In the genomic region with DNA sequence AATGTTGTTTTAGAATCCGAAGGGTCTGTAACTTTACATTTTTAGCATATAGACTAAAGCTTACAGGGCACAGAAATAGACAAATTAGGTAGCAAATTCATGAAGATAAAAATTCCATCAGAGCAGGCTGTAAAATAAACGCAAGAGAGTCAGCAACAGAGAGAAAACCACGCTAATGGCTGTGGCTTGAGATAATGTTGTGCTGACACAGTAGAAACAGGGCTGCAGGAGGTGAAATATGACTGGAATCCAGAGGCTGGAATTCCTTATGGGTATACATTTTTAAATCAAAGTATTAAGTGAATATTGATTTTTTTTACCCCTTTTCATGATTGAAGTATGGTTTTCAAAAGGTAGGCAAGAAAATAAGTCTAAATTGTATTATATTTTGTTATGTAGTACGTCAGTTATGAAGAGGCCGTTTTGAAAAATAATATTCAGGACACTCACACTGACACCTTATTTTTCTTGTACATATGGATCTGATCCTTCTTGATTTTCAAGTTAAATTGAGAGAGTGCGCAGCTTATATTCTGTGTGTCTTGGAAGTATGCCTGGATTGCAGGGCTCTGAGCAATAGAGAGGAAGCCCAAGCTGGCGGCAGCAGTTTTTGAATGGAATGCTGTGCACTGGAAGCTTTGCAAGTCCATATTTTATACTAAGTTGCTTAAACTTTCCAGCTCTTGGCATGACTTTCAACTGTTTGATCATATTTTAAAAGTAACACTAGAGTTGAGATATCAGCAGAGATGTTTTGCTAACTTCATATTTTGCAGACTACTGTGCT, we compare ENCODE assay signal across 16 mouse cellular contexts.
A peak's percentile ranks its signal among the peaks of the same experiment; 100 is the strongest.
DNase-seq lines count a peak whose midpoint lies in the region; ATAC-seq and TF ChIP-seq lines count a peak whose summit lies in the region.
"Had no signal": no experiment of that assay in that cellular context is flagged by ENCODE, and none has a peak within 500 bp of the region (broad histone marks: within the 10 kb centered on the region; RNA-seq: fewer than 3 reads in every experiment).

No protein-coding gene starts in this region.

- H3K4me2 ChIP-seq in forebrain, embryonic 14.5 days (ENCODE audit: low read length), result no peak overlapping the region
- no peak overlapping the region for H3K4me2 ChIP-seq in forebrain, embryonic 15.5 days (replicated peaks)
- H3K4me2 ChIP-seq in limb, embryonic 13.5 days (replicated peaks), result no peak overlapping the region
- H3K4me2 ChIP-seq in limb, embryonic 14.5 days (replicated peaks; ENCODE audit: low read depth, low read length, severe bottlenecking), result no peak overlapping the region
- H3K4me2 ChIP-seq: neural tube, embryonic 15.5 days; stomach, embryonic 15.5 days had no signal

- DNase-seq in forebrain, embryonic 14.5 days (ENCODE audit: low spot score), result peak; percentile 57
- DNase-seq in limb, embryonic 10.5 days (ENCODE audit: low spot score), result no peak
- DNase-seq in 416B (ENCODE audit: low read depth), result peak; percentile 34
- peak; percentile 70 for DNase-seq in limb, embryonic 14.5 days (ENCODE audit: low spot score)
- no peak for DNase-seq in spleen, postnatal 4 days (ENCODE audit: low spot score in 2 of 2)
- no peak for DNase-seq in heart, postnatal 25 days (ENCODE audit: low spot score)
- DNase-seq: cerebellum, postnatal 36 days; heart, adult 18-20 months; heart, postnatal 14 days; thymus, postnatal 36 days had no signal

- H3K9me3 ChIP-seq in forebrain, embryonic 14.5 days (replicated peaks; ENCODE audit: control insufficient read depth, low read length), result no peaks in the 10 kb centered on the region
- no peaks in the 10 kb centered on the region; the same call in 1 of the 2 replicates for H3K9me3 ChIP-seq in forebrain, embryonic 15.5 days
- H3K9me3 ChIP-seq in limb, embryonic 13.5 days, result no peaks in the 10 kb centered on the region
- H3K9me3 ChIP-seq in limb, embryonic 10.5 days (replicated peaks), result no peaks in the 10 kb centered on the region
- no peaks in the 10 kb centered on the region for H3K9me3 ChIP-seq in limb, embryonic 14.5 days (ENCODE audit: control insufficient read depth, low read length)
- H3K9me3 ChIP-seq: neural tube, embryonic 15.5 days; stomach, embryonic 15.5 days had no signal

- H3K4me1 ChIP-seq in forebrain, embryonic 14.5 days (ENCODE audit: control insufficient read depth, insufficient read depth, low read length), result no peaks in the 10 kb centered on the region
- H3K4me1 ChIP-seq in forebrain, embryonic 15.5 days, result peaks cover 3% of the 10 kb centered on the region; the same call in 1 of the 2 replicates
- peaks cover 9% of the 10 kb centered on the region for H3K4me1 ChIP-seq in limb, embryonic 13.5 days
- H3K4me1 ChIP-seq in limb, embryonic 10.5 days, result peaks cover 10% of the 10 kb centered on the region
- H3K4me1 ChIP-seq in limb, embryonic 14.5 days (ENCODE audit: control insufficient read depth, insufficient read depth, low read length), result peaks cover 9% of the 10 kb centered on the region; the same call in 1 of the 2 replicates
- H3K4me1 ChIP-seq: stomach, embryonic 15.5 days had no signal

- no peaks in the 10 kb centered on the region for H3K36me3 ChIP-seq in forebrain, embryonic 14.5 days (ENCODE audit: control insufficient read depth, insufficient read depth, low read length)
- H3K36me3 ChIP-seq in forebrain, embryonic 15.5 days, result no peaks in the 10 kb centered on the region
- no peaks in the 10 kb centered on the region for H3K36me3 ChIP-seq in limb, embryonic 13.5 days
- no peaks in the 10 kb centered on the region for H3K36me3 ChIP-seq in limb, embryonic 10.5 days
- no peaks in the 10 kb centered on the region for H3K36me3 ChIP-seq in limb, embryonic 14.5 days (ENCODE audit: control insufficient read depth, insufficient read depth, low read length)
- H3K36me3 ChIP-seq: neural tube, embryonic 15.5 days; stomach, embryonic 15.5 days had no signal

- no peak overlapping the region for H3K27ac ChIP-seq in forebrain, embryonic 14.5 days (ENCODE audit: low read depth, low read length)
- H3K27ac ChIP-seq in forebrain, embryonic 15.5 days (replicated peaks), result no peak overlapping the region
- H3K27ac ChIP-seq in limb, embryonic 13.5 days, result no peak overlapping the region
- no peak overlapping the region for H3K27ac ChIP-seq in limb, embryonic 10.5 days
- H3K27ac ChIP-seq in limb, embryonic 14.5 days (replicated peaks; ENCODE audit: low read depth, low read length), result no peak overlapping the region
- H3K27ac ChIP-seq: macrophage; neural tube, embryonic 15.5 days; stomach, embryonic 15.5 days had no signal

- H3K9ac ChIP-seq in forebrain, embryonic 14.5 days (ENCODE audit: low read length), result no peak overlapping the region
- no peak overlapping the region for H3K9ac ChIP-seq in forebrain, embryonic 15.5 days (replicated peaks)
- H3K9ac ChIP-seq in limb, embryonic 13.5 days, result no peak overlapping the region
- no peak overlapping the region for H3K9ac ChIP-seq in limb, embryonic 14.5 days (ENCODE audit: low read depth, low read length, severe bottlenecking)
- H3K9ac ChIP-seq: neural tube, embryonic 15.5 days; stomach, embryonic 15.5 days had no signal

- no peaks in the 10 kb centered on the region for H3K27me3 ChIP-seq in forebrain, embryonic 14.5 days (replicated peaks; ENCODE audit: control insufficient read depth, insufficient read depth, low read length)
- no peaks in the 10 kb centered on the region for H3K27me3 ChIP-seq in forebrain, embryonic 15.5 days
- H3K27me3 ChIP-seq in limb, embryonic 13.5 days, result no peaks in the 10 kb centered on the region
- H3K27me3 ChIP-seq in limb, embryonic 10.5 days (ENCODE audit: low read depth, poor library complexity, severe bottlenecking), result no peaks in the 10 kb centered on the region
- no peaks in the 10 kb centered on the region for H3K27me3 ChIP-seq in limb, embryonic 14.5 days (ENCODE audit: control insufficient read depth, insufficient read depth, low read length)
- H3K27me3 ChIP-seq: neural tube, embryonic 15.5 days; stomach, embryonic 15.5 days had no signal

- ATAC-seq in forebrain, embryonic 14.5 days, result no peak
- no peak for ATAC-seq in forebrain, embryonic 15.5 days (replicated peaks)
- peak; percentile 57; the same call in 1 of the 2 replicates for ATAC-seq in limb, embryonic 13.5 days (ENCODE audit: low FRiP score, low read depth)
- ATAC-seq in limb, embryonic 14.5 days (ENCODE audit: low FRiP score, low read depth), result no peak; the same call in 1 of the 2 replicates
- ATAC-seq: CD4-positive, CD25-positive, alpha-beta regulatory T cell, adult 4 months had no signal

- 83% methylated on average over 7 of the region's 7 CpGs for WGBS in forebrain, embryonic 14.5 days
- 72% methylated on average over 7 of the region's 7 CpGs for WGBS in forebrain, embryonic 15.5 days
- WGBS in limb, embryonic 13.5 days, result 48% methylated on average over 7 of the region's 7 CpGs
- 84% methylated on average over 7 of the region's 7 CpGs for WGBS in limb, embryonic 10.5 days
- 45% methylated on average over 7 of the region's 7 CpGs for WGBS in limb, embryonic 14.5 days

- intact Hi-C loops in heart, postnatal 25 days (cut with DNase I), result no loop called here

- no peak overlapping the region for H3K4me3 ChIP-seq in forebrain, embryonic 14.5 days (ENCODE audit: low read depth, low read length)
- H3K4me3 ChIP-seq in forebrain, embryonic 15.5 days, result no peak overlapping the region
- no peak overlapping the region for H3K4me3 ChIP-seq in limb, embryonic 13.5 days
- no peak overlapping the region for H3K4me3 ChIP-seq in limb, embryonic 10.5 days
- no peak overlapping the region for H3K4me3 ChIP-seq in limb, embryonic 14.5 days (replicated peaks; ENCODE audit: low read length)
- H3K4me3 ChIP-seq: neural tube, embryonic 15.5 days; stomach, embryonic 15.5 days had no signal

- no peak for TF ChIP-seq POLR2A in limb, embryonic 14.5 days (IDR thresholded peaks at IDR 0.05; ENCODE audit: borderline replicate concordance, extremely low read depth, insufficient read depth, insufficient read length)

Comparison
In these comparisons a context has a peak if more than half of its experiments do, and no peak if none do; other contexts are left out.
1. DNase-seq: peak in forebrain, embryonic 14.5 days (single experiment), 416B (single experiment) and limb, embryonic 14.5 days (single experiment); none in limb, embryonic 10.5 days (single experiment), spleen, postnatal 4 days (0 of 2) and heart, postnatal 25 days (single experiment).